8 mouse cellular contexts compared by ENCODE assay signal in genomic region chr7:66218193-66219014, GRCm38 (mm10).
A peak's percentile ranks its signal among the peaks of the same experiment; 100 is the strongest.
DNase-seq lines count a peak whose midpoint lies in the region; ATAC-seq and TF ChIP-seq lines count a peak whose summit lies in the region.

No protein-coding gene starts in this region.

- peak overlapping the region; percentile 39 for H3K27ac ChIP-seq in brown adipose tissue, adult 24 weeks (replicated peaks; ENCODE audit: low read depth, low read length)
- H3K27ac ChIP-seq in hindbrain, embryonic 10.5 days: peak overlapping the region; percentile 72
- peak overlapping the region; percentile 90 for H3K27ac ChIP-seq in limb, embryonic 15.5 days
- H3K27ac ChIP-seq in midbrain, postnatal 0 days (ENCODE audit: low read depth, low read length): peak overlapping the region; percentile 21; the same call in 1 of the 2 replicates

- 32% methylated on average over 9 of the region's 9 CpGs for WGBS in hindbrain, embryonic 10.5 days
- 19% methylated on average over 9 of the region's 9 CpGs for WGBS in limb, embryonic 15.5 days
- WGBS in midbrain, postnatal 0 days: 33% methylated on average over 9 of the region's 9 CpGs

- peak; percentile 78 for ATAC-seq in limb, embryonic 15.5 days (ENCODE audit: insufficient number of reproducible peaks, low FRiP score, low TSS enrichment, low read depth)
- ATAC-seq in midbrain, postnatal 0 days (ENCODE audit: low FRiP score): peak; percentile 56; the same call in 1 of the 2 replicates

- DNase-seq in 3T3-L1 (ENCODE audit: low read depth, low spot score): peak; percentile 70
- DNase-seq in forelimb bud, embryonic 11.5 days (ENCODE audit: low read depth, low spot score): peak; percentile 50
- peak; percentile 55 for DNase-seq in hindbrain, embryonic 10.5 days (ENCODE audit: low spot score)
- peak; percentile 63 for DNase-seq in midbrain, postnatal 0 days (ENCODE audit: low spot score)
- no peak for DNase-seq in ovary, postnatal 10 days (ENCODE audit: low spot score)
- no peak for DNase-seq in thymus, adult 18-20 months

- H3K36me3 ChIP-seq in hindbrain, embryonic 10.5 days: no peaks in the 10 kb centered on the region
- no peaks in the 10 kb centered on the region for H3K36me3 ChIP-seq in limb, embryonic 15.5 days
- H3K36me3 ChIP-seq in midbrain, postnatal 0 days (ENCODE audit: insufficient read depth, low read length): no peaks in the 10 kb centered on the region

- no peaks in the 10 kb centered on the region for H3K9me3 ChIP-seq in hindbrain, embryonic 10.5 days
- H3K9me3 ChIP-seq in limb, embryonic 15.5 days: no peaks in the 10 kb centered on the region
- H3K9me3 ChIP-seq in midbrain, postnatal 0 days (ENCODE audit: low read length): no peaks in the 10 kb centered on the region

- H3K9ac ChIP-seq in limb, embryonic 15.5 days: no peak overlapping the region
- no peak overlapping the region for H3K9ac ChIP-seq in midbrain, postnatal 0 days (replicated peaks; ENCODE audit: low read length, poor library complexity, severe bottlenecking)

- no peak overlapping the region for H3K4me2 ChIP-seq in limb, embryonic 15.5 days
- no peak overlapping the region for H3K4me2 ChIP-seq in midbrain, postnatal 0 days (ENCODE audit: low read depth, low read length, poor library complexity, severe bottlenecking)

- TF ChIP-seq CTCF in midbrain, postnatal 0 days (IDR thresholded peaks at IDR 0.05): no peak

- H3K4me3 ChIP-seq in brown adipose tissue, adult 24 weeks (ENCODE audit: insufficient read depth, low read depth, low read length): no peak overlapping the region
- H3K4me3 ChIP-seq in hindbrain, embryonic 10.5 days: no peak overlapping the region
- no peak overlapping the region for H3K4me3 ChIP-seq in limb, embryonic 15.5 days
- H3K4me3 ChIP-seq in midbrain, postnatal 0 days (ENCODE audit: low read depth, low read length): no peak overlapping the region

- H3K27me3 ChIP-seq in hindbrain, embryonic 10.5 days (ENCODE audit: insufficient read depth, poor library complexity, severe bottlenecking): no peaks in the 10 kb centered on the region
- H3K27me3 ChIP-seq in limb, embryonic 15.5 days: no peaks in the 10 kb centered on the region
- no peaks in the 10 kb centered on the region for H3K27me3 ChIP-seq in midbrain, postnatal 0 days (ENCODE audit: insufficient read depth, low read length)

- H3K4me1 ChIP-seq in brown adipose tissue, adult 24 weeks (ENCODE audit: control insufficient read depth, insufficient read depth, insufficient read length, low read length): peaks cover 8% of the 10 kb centered on the region
- peaks cover 42% of the 10 kb centered on the region for H3K4me1 ChIP-seq in hindbrain, embryonic 10.5 days (replicated peaks)
- peaks cover 33% of the 10 kb centered on the region for H3K4me1 ChIP-seq in limb, embryonic 15.5 days
- no peaks in the 10 kb centered on the region for H3K4me1 ChIP-seq in midbrain, postnatal 0 days (ENCODE audit: insufficient read depth, low read length)

Comparison
In these comparisons a context has a peak if more than half of its experiments do, and no peak if none do; other contexts are left out.
1. DNase-seq: peak in 3T3-L1 (single experiment), forelimb bud, embryonic 11.5 days (single experiment), hindbrain, embryonic 10.5 days (single experiment) and midbrain, postnatal 0 days (single experiment); none in ovary, postnatal 10 days (single experiment) and thymus, adult 18-20 months (0 of 2).
2. H3K27ac ChIP-seq: peak in every context shown above with its lines; median percentile 90 in limb, embryonic 15.5 days; 72 in hindbrain, embryonic 10.5 days; 39 in brown adipose tissue, adult 24 weeks; 21 in midbrain, postnatal 0 days.